Mouse (Mus musculus) heart, postnatal 0 days (tissue): ENCODE measurements around the gene Tcf12. TPM values are rescaled to one million over a fixed set of nuclear protein-coding genes. Genes with fewer than 3 reads are reported as not detected.
A peak's percentile ranks its signal among the peaks of the same experiment; 100 is the strongest.

Experiments used
- ATAC-seq: fragments of 200-750 bp; cut with Nextera tagmentation; 2 replicates; pipeline ENCODE4 v1.8.0; 2017; ENCODE audit warnings: low read depth, moderate number of reproducible peaks, moderate library complexity; ENCODE audit not compliant: insufficient read depth
- DNase-seq: peaks from one replicate; pipeline ENCODE4 v3.0.0-alpha.2; 2016; ENCODE audit warnings: low spot score
- H3K27ac ChIP-seq: fragments of 300-500 bp; sonication (generic); 2 replicates; pipeline ENCODE4 v1.5.1; 2014; ENCODE audit warnings: low read depth, mild to moderate bottlenecking
- H3K27me3 ChIP-seq: fragments of 300-500 bp; sonication (generic); 2 replicates; pipeline ENCODE4 v1.6.1; 2014; ENCODE audit warnings: low read length, mixed read lengths; ENCODE audit not compliant: control insufficient read depth, insufficient read depth
- H3K36me3 ChIP-seq: fragments of 300-500 bp; sonication (generic); replicated peaks from 2 replicates; pipeline ENCODE4 v1.6.1; 2014; ENCODE audit warnings: low read length, mixed read lengths; ENCODE audit not compliant: control insufficient read depth, insufficient read depth
- H3K4me1 ChIP-seq: fragments of 300-500 bp; sonication (generic); 2 replicates; pipeline ENCODE4 v1.6.1; 2014; ENCODE audit warnings: antibody characterized with exemption; ENCODE audit not compliant: control insufficient read depth, insufficient read depth
- H3K4me2 ChIP-seq: fragments of 300-500 bp; sonication (generic); 2 replicates; pipeline ENCODE4 v1.6.1; 2014; ENCODE audit warnings: low read depth, mild to moderate bottlenecking, low read length, moderate library complexity
- H3K4me3 ChIP-seq: fragments of 300-500 bp; sonication (generic); 2 replicates; pipeline ENCODE4 v1.5.1; 2014; ENCODE audit warnings: low read depth, low read length
- H3K9ac ChIP-seq: fragments of 300-500 bp; sonication (generic); replicated peaks from 2 replicates; pipeline ENCODE4 v1.6.1; 2014; ENCODE audit warnings: low read depth, low read length, mixed read lengths
- H3K9me3 ChIP-seq: fragments of 300-500 bp; sonication (generic); replicated peaks from 2 replicates; pipeline ENCODE4 v1.6.1; 2016; ENCODE audit warnings: low read length; ENCODE audit not compliant: control insufficient read depth
- CTCF ChIP-seq: IDR thresholded peaks from 2 replicates; pipeline ENCODE4 v1.5.1; 2016; ENCODE audit warnings: antibody characterized with exemption, control low read depth, low read depth
- EP300 ChIP-seq: IDR thresholded peaks from 2 replicates; pipeline ENCODE4 v1.6.1; 2016; ENCODE audit warnings: antibody characterized with exemption, low read depth
- WGBS: fragments of 180-500 bp; shearing (Covaris S2); extraction: QIAGEN DNeasy Blood & Tissue Kit; methylation state at CpG from one replicate; pipeline ENCODE4 v1.1.7; 2014; 5-methylcytosine and 5-hydroxymethylcytosine counted together
- polyA plus RNA-seq: library from polyadenylated mRNA; unstranded; fragments of >200 nt; fragmentation: Nextera tagmentation; extraction: Ambion mirVana; gene quantifications from 2 replicates; pipeline ENCODE4 v1.2.1, GENCODE M21; 2015
- total RNA-seq: library from RNA; depleted of rRNA; stranded (reverse); fragments of >200 nt; gene quantifications from 2 replicates; pipeline ENCODE4 v1.2.3, GENCODE M21; 2014; ENCODE audit warnings: low replicate concordance; rRNA removed

Gene Tcf12
- total RNA-seq (55.2 and 69.4 TPM in 2 replicates), polyA plus RNA-seq (14.3 and 14.8 TPM in 2 replicates)

GRCm38 (mm10) chr9:72111622-72112550 is at the start of gene Tcf12:
Gene Tcf12, minus strand, starts transcription at chr9:72111871.
- ATAC-seq: peak; percentile 82

GRCm38 (mm10) chr9:72158392-72158791 is 46.7 kb upstream of the Tcf12 start:
- H3K9me3 ChIP-seq: no peaks in the 10 kb centered on the region
- H3K36me3 ChIP-seq: no peaks in the 10 kb centered on the region
- ATAC-seq (no peak), DNase-seq (no peak)
- TF ChIP-seq CTCF (no peak), EP300 (no peak)
- H3K27ac ChIP-seq: no peak overlapping the region
- no peak overlapping the region for H3K4me3 ChIP-seq
- WGBS: 82% methylated on average over 2 of the region's 2 CpGs
- no peak overlapping the region for H3K9ac ChIP-seq
- H3K27me3 ChIP-seq: no peaks in the 10 kb centered on the region
- no peaks in the 10 kb centered on the region for H3K4me1 ChIP-seq
- H3K4me2 ChIP-seq: no peak overlapping the region

More at GRCm38 (mm10) chr9:72111622-72112550, at the start of gene Tcf12:
- peak; percentile 92 for DNase-seq
- Histone ChIP-seq H3K9ac (peak within 1 kb of the TSS; percentile 99), H3K27ac (peak within 1 kb of the TSS; percentile 97), H3K4me1 (peaks cover 12% of the 10 kb centered on the region; the same call in 1 of the 2 replicates), H3K4me2 (peak within 1 kb of the TSS; percentile 89), H3K9me3 (no peaks in the 10 kb centered on the region), H3K36me3 (0 out of 2 replicates have a peak, but pooled peaks cover under 1% of the 10 kb centered on the region), H3K4me3 (peak within 1 kb of the TSS; percentile 100), H3K27me3 (no peaks in the 10 kb centered on the region)
- no peak for TF ChIP-seq CTCF
- TF ChIP-seq EP300: peak; percentile 77; the same call in 1 of the 2 replicates
- 2% methylated on average over 87 of the region's 88 CpGs for WGBS

- no peak overlapping the region for H3K9ac ChIP-seq
- no peak for TF ChIP-seq CTCF
- TF ChIP-seq EP300: no peak
- no peak overlapping the region for H3K4me3 ChIP-seq
- 68% methylated on average over 1 of the region's 1 CpGs for WGBS
- no peak overlapping the region for H3K27ac ChIP-seq
- no peak for ATAC-seq
- no peaks in the 10 kb centered on the region for H3K4me1 ChIP-seq
- no peak for DNase-seq
- H3K4me2 ChIP-seq: no peak overlapping the region
- no peaks in the 10 kb centered on the region for H3K9me3 ChIP-seq
- no peaks in the 10 kb centered on the region for H3K27me3 ChIP-seq
- no peaks in the 10 kb centered on the region for H3K36me3 ChIP-seq
Observed at GRCm38 (mm10) chr9:72157091-72157490, 45.4 kb upstream of the Tcf12 start.

- TF ChIP-seq CTCF (no peak), EP300 (no peak)
- no peak for ATAC-seq
- 36% methylated on average over 21 of the region's 21 CpGs for WGBS
Observed at GRCm38 (mm10) chr9:72155250-72156138, 43.8 kb upstream of the Tcf12 start.

GRCm38 (mm10) chr9:72144148-72144547 is 32.5 kb upstream of the Tcf12 start:
- Histone ChIP-seq H3K9ac (no peak overlapping the region), H3K27me3 (no peaks in the 10 kb centered on the region), H3K4me3 (no peak overlapping the region), H3K4me1 (no peaks in the 10 kb centered on the region), H3K27ac (no peak overlapping the region), H3K4me2 (no peak overlapping the region), H3K9me3 (no peaks in the 10 kb centered on the region), H3K36me3 (no peaks in the 10 kb centered on the region)
- ATAC-seq (no peak), DNase-seq (no peak)
- WGBS: 51% methylated on average over 5 of the region's 5 CpGs
- TF ChIP-seq CTCF: no peak
- no peak for TF ChIP-seq EP300

More at GRCm38 (mm10) chr9:72155250-72156138, 43.8 kb upstream of the Tcf12 start:
- H3K9ac ChIP-seq: 0 out of 2 replicates have a peak overlapping the region, but pooled peaks have one; percentile 16
- no peaks in the 10 kb centered on the region for H3K27me3 ChIP-seq
- H3K4me1 ChIP-seq: no peaks in the 10 kb centered on the region
- DNase-seq: no peak
- H3K9me3 ChIP-seq: no peaks in the 10 kb centered on the region
- peak overlapping the region; percentile 29 for H3K4me3 ChIP-seq
- H3K27ac ChIP-seq: no peak overlapping the region
- H3K36me3 ChIP-seq: no peaks in the 10 kb centered on the region
- peak overlapping the region; percentile 60 for H3K4me2 ChIP-seq
